Mouse (Mus musculus) gastrocnemius, postnatal 10 days (tissue): ENCODE data around the gene Nfkbia. TPM values are rescaled to one million over a fixed set of nuclear protein-coding genes. Genes with fewer than 3 reads are reported as not detected.

ENCODE experiments used
- DNase-seq: peaks from one replicate; pipeline ENCODE4 v3.0.0; 2021; ENCODE audit warnings: mixed read lengths
- total RNA-seq, 2 experiments: library from RNA; stranded (reverse); gene quantifications; 2 replicates each; pipeline ENCODE4 v1.2.3; 2021

Nfkbia gene
- total RNA-seq, 2 experiments from 2014 or later: 24.8 to 38.1 TPM

DNA sequence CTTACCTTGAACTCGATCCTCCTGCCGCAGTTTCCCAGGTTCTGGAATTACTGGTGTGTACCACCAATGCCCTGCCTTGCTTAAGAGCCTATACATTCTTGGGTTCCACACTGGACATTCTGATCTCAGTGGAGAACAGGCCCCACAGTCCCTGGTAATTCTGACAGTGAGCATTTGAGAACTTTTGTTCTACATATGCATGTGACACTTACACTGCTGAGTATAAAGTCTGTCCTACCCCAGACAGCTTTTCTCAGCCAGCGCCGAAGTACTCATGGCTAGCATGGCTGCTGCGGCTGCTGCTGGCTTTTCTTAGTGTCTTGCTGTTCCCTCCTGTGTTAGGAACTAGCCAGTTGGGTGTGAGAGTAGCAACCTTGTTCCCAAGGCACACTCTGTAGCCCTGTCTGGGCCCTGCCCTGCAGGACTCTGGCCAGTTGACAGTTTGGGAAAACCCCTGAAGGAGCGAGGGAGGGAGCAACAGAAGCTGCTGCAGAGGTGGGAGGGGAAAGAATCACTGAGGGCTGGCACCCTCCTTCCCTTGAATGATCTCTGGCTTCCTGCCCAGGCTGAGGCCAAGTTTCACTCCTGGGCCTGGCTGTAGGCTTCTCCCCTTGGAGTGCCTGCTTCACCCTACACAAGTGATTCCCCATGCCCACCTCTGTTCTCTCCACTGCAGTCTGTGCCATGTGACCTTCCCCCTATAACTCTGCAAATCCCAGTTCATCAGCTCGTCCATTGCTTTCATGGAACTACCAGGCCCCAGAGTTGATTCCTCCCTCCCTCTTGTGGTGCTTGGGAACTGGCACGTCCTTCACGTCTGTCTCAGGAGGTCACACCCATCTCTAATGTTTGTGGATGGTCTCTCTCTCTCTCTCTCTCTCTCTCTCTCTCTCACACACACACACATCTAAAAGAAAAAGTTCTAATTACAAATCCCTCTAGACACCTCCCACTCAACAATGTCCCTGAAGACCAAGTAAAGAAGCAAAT is 49.3 kb downstream of the Nfkbia start:
- DNase-seq: peak; percentile 78

DNA sequence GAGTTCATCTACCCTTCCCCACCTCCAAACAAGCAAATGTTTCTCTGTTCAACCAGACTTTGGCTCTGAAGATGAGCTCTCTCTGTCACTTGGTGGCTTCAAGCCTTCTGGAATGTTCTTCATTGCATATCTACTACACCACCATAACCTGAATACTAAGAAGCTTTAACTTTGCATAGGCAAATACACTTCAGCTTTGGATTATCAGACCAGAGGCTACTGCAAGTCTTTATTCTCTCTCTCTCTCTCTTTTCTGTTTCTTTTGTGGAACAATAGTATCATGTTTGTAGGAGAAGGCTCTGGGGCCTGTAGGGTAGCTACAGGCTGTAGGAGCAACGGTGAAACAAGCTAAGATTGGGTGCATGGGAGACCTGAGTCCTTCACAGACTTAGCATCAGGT is 50.2 kb downstream of the Nfkbia start:
- no peak for DNase-seq

DNA sequence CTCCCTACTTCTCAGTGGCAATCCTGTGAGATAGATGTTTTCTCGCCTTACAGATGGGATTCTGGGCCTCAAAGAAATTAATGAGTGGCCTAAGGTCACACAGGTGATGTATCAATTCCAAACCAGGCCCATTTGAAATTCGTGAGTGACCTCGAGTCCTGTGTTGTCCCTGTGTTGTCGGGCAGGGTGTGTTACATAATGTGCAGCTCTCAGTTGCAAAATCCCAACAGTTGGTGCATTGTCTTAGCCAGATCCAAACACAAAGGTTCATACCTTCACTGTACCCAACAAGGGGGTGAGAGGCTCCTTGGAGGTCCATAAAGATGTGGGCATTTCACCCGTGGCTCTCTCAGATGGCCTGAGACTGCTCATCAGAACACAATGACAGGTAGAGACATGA is 52.0 kb downstream of the Nfkbia start:
- DNase-seq: no peak

Other genes starting within 250 kb of the Nfkbia start
- 1 to 10 TPM; 6.9 to 7.9 TPM for gene 1110008L16Rik, start 193.1 kb downstream of the Nfkbia start, total RNA-seq
- gene Ppp2r3c, start 189.6 kb downstream of the Nfkbia start, total RNA-seq: 10 to 100 TPM; 10.0 to 11.7 TPM
- 100 to 1,000 TPM; 213 to 225 TPM for gene Psma6, start 108.4 kb downstream of the Nfkbia start, total RNA-seq
- gene Aldoart2, start 72.6 kb upstream of the Nfkbia start, total RNA-seq: not detected
- not detected for gene Insm2, start 106.8 kb upstream of the Nfkbia start, total RNA-seq